Mouse (Mus musculus) heart, embryonic 16.5 days (tissue): ENCODE data around the gene Nup85. TPM values are rescaled to one million over a fixed set of nuclear protein-coding genes. Genes with fewer than 3 reads are reported as not detected.
A peak's percentile ranks its signal among the peaks of the same experiment; 100 is the strongest.
"Not testable (repeated sequence)": the region's sequence is repeated elsewhere in the genome, so short reads cannot be mapped to it uniquely, and the experiment has no call there.

Experiments used
- ATAC-seq: fragments of 200-750 bp; cut with Nextera tagmentation; replicated peaks from 2 replicates; pipeline ENCODE4 v1.8.0; 2017; ENCODE audit warnings: moderate number of reproducible peaks; ENCODE audit not compliant: insufficient read depth, low FRiP score; ENCODE audit errors: extremely low read depth
- H3K27ac ChIP-seq: fragments of 300-500 bp; sonication (generic); 2 replicates; pipeline ENCODE4 v1.5.1; 2014; ENCODE audit warnings: mild to moderate bottlenecking, low read length, control low read depth, moderate library complexity
- H3K27me3 ChIP-seq: fragments of 300-500 bp; sonication (generic); 2 replicates; pipeline ENCODE4 v1.6.1; 2014; ENCODE audit warnings: low read length, mixed read lengths; ENCODE audit not compliant: control insufficient read depth, insufficient read depth
- H3K36me3 ChIP-seq: fragments of 300-500 bp; sonication (generic); 2 replicates; pipeline ENCODE4 v1.6.1; 2014; ENCODE audit not compliant: control insufficient read depth, insufficient read depth
- H3K4me1 ChIP-seq: fragments of 300-500 bp; sonication (generic); 2 replicates; pipeline ENCODE4 v1.6.1; 2014; ENCODE audit warnings: low read length, mixed read lengths; ENCODE audit not compliant: control insufficient read depth, insufficient read depth
- H3K4me2 ChIP-seq: fragments of 300-500 bp; sonication (generic); 2 replicates; pipeline ENCODE4 v1.6.1; 2014; ENCODE audit warnings: low read depth, mild to moderate bottlenecking, control low read depth, low read length
- H3K4me3 ChIP-seq: fragments of 300-500 bp; sonication (generic); 2 replicates; pipeline ENCODE4 v1.5.1; 2014; ENCODE audit warnings: mild to moderate bottlenecking, control low read depth, low read length
- H3K9ac ChIP-seq: fragments of 300-500 bp; sonication (generic); 2 replicates; pipeline ENCODE4 v1.6.1; 2014; ENCODE audit warnings: low read length, control low read depth
- H3K9me3 ChIP-seq: fragments of 300-500 bp; sonication (generic); replicated peaks from 2 replicates; pipeline ENCODE4 v1.6.1; 2016; ENCODE audit warnings: low read length; ENCODE audit not compliant: control insufficient read depth
- WGBS: fragments of 180-500 bp; shearing (Covaris S2); extraction: QIAGEN DNeasy Blood & Tissue Kit; methylation state at CpG from one replicate; pipeline ENCODE4 v1.1.7; 2014; 5-methylcytosine and 5-hydroxymethylcytosine counted together
- polyA plus RNA-seq: library from polyadenylated mRNA; unstranded; fragments of >200 nt; fragmentation: Nextera tagmentation; extraction: Ambion mirVana; gene quantifications from 2 replicates; pipeline ENCODE4 v1.2.1, GENCODE M21; 2015

Gene Nup85
- polyA plus RNA-seq, 1 experiment from 2014 or later: 117 TPM

DNA sequence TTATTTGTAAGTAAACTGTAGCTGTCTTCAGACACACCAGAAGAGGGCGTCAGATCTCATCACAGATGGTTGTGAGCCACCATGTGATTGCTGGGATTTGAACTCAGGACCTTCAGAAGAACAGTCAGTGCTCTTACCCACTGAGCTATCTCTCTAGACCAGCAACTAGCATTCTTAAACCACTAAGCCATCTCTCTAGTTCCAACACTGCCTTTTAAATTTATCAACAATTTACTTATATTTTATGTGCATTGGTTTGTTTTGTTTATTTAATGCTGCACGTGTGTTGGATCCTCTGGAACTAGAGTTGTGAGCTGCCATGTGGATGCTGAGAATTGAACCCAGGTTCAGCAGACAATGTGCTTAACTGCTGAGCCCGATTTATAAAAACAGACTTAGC, 37.8 kb upstream of the Nup85 start:
- 78% methylated on average over 3 of the region's 3 CpGs for WGBS
- H3K4me2 ChIP-seq, H3K27ac ChIP-seq, ATAC-seq, H3K27me3 ChIP-seq, H3K4me1 ChIP-seq, H3K9me3 ChIP-seq, H3K4me3 ChIP-seq, H3K9ac ChIP-seq: not testable (repeated sequence)
- peaks cover 48% of the 10 kb centered on the region for H3K36me3 ChIP-seq

DNA sequence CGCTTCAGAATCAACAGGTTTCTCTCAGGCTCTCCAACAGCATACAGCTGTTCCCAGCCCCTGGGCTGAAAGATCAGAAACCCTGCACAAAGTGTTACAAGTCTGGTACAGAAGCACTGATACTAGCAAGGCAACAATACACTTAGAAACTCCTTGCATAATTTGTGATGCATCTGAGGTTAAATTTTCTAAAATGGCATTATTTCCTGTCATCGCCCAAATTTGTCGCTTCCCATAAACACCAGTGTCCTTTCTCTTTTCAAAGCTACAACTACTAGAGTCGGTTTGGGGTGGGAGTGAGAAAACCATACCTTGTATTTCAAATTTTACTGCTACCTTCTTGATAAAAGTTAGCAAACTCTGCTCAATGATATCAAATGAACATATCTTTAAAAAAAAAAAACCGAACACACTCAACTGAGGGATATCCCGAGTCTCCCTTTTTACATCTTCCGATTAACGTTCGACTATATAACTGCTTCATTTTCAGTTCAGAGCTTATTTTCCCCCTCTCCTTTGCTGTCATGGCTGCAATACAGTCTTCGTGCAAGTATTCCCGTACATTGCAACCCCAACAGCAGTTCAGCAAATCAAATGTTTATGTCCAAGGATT, 29.4 kb upstream of the Nup85 start:
- Histone ChIP-seq H3K36me3 (peaks cover 27% of the 10 kb centered on the region), H3K4me1 (peaks cover 9% of the 10 kb centered on the region), H3K4me2 (peak overlapping the region; percentile 76), H3K9ac (peak overlapping the region; percentile 98), H3K27me3 (no peaks in the 10 kb centered on the region), H3K4me3 (peak overlapping the region; percentile 92), H3K27ac (peak overlapping the region; percentile 100), H3K9me3 (no peaks in the 10 kb centered on the region)
- 3% methylated on average over 11 of the region's 11 CpGs for WGBS
- no peak for ATAC-seq

DNA sequence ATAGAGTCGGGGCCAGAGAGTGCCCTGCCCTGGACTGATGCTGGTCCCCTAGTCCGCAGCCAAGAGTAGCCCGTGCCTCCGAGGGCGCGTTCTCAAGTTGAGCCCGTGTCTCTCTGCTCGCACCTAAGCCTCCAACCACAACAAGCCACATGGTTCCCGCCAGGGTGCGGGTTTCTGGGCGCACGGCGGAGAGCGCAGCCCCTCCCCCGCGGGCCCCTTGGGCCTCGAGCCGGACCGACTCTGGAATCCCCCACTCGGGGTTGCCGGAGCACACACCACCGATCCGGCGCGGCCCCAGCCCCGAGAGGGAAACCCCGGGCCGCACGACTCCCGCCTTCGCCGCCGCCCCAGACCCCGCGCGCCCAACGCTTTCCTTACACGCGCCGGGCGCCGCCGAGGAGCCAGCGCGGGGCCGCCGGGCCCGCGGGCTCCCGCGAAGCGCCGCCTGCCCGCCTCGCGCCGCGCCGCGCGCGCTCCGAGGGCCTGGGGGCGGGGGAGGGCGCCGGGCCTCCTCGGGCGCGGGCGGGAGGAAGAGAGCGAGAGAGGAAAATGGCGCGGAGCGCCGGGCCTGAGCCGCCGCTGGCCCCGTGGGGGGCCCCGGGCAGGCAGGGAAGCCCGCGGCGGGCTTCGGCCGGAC, 28.7 kb upstream of the Nup85 start:
- Histone ChIP-seq H3K36me3 (peaks cover 23% of the 10 kb centered on the region), H3K9ac (peak overlapping the region; percentile 98), H3K4me1 (peaks cover 9% of the 10 kb centered on the region), H3K27me3 (no peaks in the 10 kb centered on the region), H3K9me3 (no peaks in the 10 kb centered on the region), H3K27ac (peak overlapping the region; percentile 100), H3K4me2 (peak overlapping the region; percentile 76), H3K4me3 (peak overlapping the region; percentile 92)
- peak; percentile 79 for ATAC-seq
- under 1% methylated on average over 77 of the region's 84 CpGs for WGBS

DNA sequence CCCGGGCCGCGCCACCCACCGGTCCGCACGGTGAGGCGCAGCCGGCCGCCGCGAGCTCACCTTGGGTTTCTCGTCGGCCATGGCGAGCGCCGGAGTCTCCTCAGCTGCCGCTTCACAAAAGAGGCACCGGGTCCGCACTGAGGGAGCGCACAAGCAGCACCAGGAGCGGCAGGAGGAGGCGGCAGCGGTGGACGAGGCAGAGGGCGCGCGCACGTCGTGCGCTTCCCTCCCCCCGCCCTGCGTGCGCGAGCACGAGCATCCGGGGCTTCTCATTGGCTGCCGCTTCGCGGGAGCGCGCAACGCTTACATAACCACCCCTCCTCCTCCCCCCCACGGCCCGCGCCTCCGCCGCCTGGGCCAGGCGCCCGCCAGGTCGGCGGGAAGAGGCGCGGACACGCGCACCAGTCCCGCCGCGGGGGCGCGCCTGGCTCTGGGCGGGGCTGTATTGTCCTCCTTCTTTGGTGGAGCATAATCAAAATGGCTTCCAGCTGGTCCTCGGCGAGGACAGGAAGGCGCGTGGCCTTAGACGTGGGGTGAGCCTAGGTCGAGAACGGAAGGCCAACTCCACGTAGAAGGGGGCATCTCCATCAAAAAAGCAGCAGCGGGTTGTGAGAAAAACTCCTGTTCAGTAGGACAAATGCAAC, 28.1 kb upstream of the Nup85 start, which contains the start of gene Sumo2:
Sumo2 (minus strand) TSS at position 239 of the 644 bp plus-strand sequence.
- peaks cover 9% of the 10 kb centered on the region for H3K4me1 ChIP-seq
- H3K4me2 ChIP-seq: peak within 1 kb of the TSS; percentile 76
- H3K36me3 ChIP-seq: peaks cover 21% of the 10 kb centered on the region
- WGBS: 2% methylated on average over 53 of the region's 70 CpGs
- H3K27ac ChIP-seq: peak within 1 kb of the TSS; percentile 100
- H3K9me3 ChIP-seq: no peaks in the 10 kb centered on the region
- H3K9ac ChIP-seq: peak within 1 kb of the TSS; percentile 98
- ATAC-seq: peak; percentile 90
- H3K4me3 ChIP-seq: peak within 1 kb of the TSS; percentile 92
- no peaks in the 10 kb centered on the region for H3K27me3 ChIP-seq

DNA sequence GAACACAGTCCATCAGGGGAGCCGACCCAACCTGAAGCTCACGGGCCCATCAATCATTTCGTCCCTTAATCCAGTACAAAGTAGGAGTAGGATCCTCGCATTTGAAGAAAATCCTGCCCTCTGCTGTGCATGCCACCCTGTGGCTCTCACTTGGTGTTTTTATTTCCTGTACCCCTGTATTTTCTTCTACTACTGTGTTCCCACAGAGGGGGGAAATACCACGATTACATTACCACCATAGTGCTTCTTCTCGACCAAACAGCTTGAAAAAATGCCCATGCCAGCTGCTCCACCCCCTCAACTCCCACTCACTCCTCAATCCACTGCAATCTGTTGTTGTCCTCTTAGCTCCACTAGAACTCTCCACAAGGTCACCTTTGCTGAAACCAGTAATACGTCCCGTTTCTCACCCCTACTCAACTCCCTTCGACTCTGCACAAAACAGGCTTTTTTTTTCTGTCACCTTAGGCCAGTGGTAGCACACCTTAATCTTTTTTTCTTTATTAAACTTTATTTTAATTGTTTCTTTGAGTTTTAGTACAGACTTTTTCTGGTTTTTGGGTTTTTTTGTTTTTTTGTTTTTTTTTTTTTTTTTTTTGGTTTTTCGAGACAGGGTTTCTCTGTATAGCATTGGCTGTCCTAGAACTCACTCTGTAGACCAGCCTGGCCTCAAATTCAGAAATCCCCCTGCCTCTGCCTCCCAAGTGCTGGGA, 27.2 kb upstream of the Nup85 start:
- 86% methylated on average over 10 of the region's 10 CpGs for WGBS
- Histone ChIP-seq H3K4me3 (no peak overlapping the region), H3K9me3 (no peaks in the 10 kb centered on the region), H3K36me3 (peaks cover 14% of the 10 kb centered on the region), H3K27me3 (no peaks in the 10 kb centered on the region), H3K27ac (peak overlapping the region; percentile 100), H3K4me1 (peaks cover 9% of the 10 kb centered on the region), H3K4me2 (peak overlapping the region; percentile 59), H3K9ac (no peak overlapping the region)
- ATAC-seq: no peak

DNA sequence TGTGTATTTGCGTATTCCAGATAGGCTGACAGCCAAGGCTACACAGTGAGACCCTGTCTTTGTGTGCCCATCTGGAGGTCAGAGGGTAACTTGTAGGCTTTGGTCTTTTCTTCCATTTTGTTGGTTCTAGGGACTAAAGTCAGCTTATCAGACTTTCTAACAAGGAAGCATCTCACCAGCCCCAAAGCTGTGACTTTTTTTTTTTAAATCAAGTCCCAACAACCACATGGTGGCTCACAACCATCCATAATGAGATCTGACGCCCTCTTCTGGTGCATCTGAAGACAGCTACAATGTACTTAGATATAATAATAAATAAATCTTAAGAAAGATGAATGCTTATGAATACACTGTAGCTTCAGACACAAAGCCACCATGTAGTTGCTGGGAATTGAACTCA, 26.2 kb upstream of the Nup85 start:
- Histone ChIP-seq H3K9me3 (no peaks in the 10 kb centered on the region), H3K36me3 (peaks cover 5% of the 10 kb centered on the region), H3K4me1 (peaks cover 9% of the 10 kb centered on the region), H3K4me2 (no peak overlapping the region), H3K9ac (no peak overlapping the region), H3K27me3 (no peaks in the 10 kb centered on the region), H3K27ac (no peak overlapping the region), H3K4me3 (no peak overlapping the region)
- no peak for ATAC-seq
- 67% methylated on average over 2 of the region's 2 CpGs for WGBS

GRCm38 (mm10) chr11:115543571-115543970, 20.7 kb upstream of the Nup85 start:
- Histone ChIP-seq H3K4me1 (no peaks in the 10 kb centered on the region), H3K9me3 (no peaks in the 10 kb centered on the region), H3K4me3 (no peak overlapping the region), H3K9ac (no peak overlapping the region), H3K27me3 (no peaks in the 10 kb centered on the region), H3K27ac (no peak overlapping the region), H3K4me2 (no peak overlapping the region), H3K36me3 (no peaks in the 10 kb centered on the region)
- 59% methylated on average over 4 of the region's 4 CpGs for whole genome bisulfite sequencing
- no peak for ATAC-seq

DNA sequence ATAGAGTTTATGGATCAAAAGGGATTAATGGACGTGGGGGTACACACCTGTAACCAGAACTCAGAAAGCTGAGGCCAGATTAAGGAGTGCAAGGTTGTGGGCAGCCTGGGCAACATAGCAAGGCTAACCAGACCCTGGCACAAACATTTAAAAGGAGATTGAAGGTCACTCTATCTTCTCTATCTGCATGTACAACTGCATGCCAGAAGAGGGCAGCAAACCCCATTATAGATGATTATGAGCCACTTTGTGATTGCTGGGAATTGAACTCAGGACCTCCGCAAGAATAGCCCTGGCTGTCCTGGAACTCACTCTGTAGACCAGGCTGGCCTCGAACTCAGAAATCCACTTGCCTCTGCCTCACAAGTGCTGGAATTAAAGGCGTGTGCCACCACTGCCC, 11.5 kb upstream of the Nup85 start:
- 66% methylated on average over 4 of the region's 4 CpGs for WGBS

More for the DNA sequence above, 11.5 kb upstream of the Nup85 start:
- no peak overlapping the region for H3K4me2 ChIP-seq
- no peaks in the 10 kb centered on the region for H3K36me3 ChIP-seq
- H3K27ac ChIP-seq: no peak overlapping the region
- no peaks in the 10 kb centered on the region for H3K27me3 ChIP-seq
- peaks cover 6% of the 10 kb centered on the region; the same call in 1 of the 2 replicates for H3K9me3 ChIP-seq
- H3K4me1 ChIP-seq: no peaks in the 10 kb centered on the region
- no peak overlapping the region for H3K4me3 ChIP-seq
- no peak for ATAC-seq
- H3K9ac ChIP-seq: no peak overlapping the region
